Mouse (Mus musculus) testis, adult 2 months (tissue): Measurements from ENCODE around the gene Glipr2.

Experiments
- CTCF ChIP-seq: fragments of 200-500 bp; IDR thresholded peaks from 2 replicates; pipeline ENCODE4 v1.5.1; 2012; ENCODE audit warnings: low read depth, mild to moderate bottlenecking, inconsistent platforms, low read length, moderate library complexity; ENCODE audit not compliant: control insufficient read depth, insufficient read depth, insufficient replicate concordance
- POLR2A ChIP-seq: fragments of 200-500 bp; IDR thresholded peaks from 2 replicates; pipeline ENCODE4 v1.6.1; 2012; ENCODE audit warnings: low read depth, mild to moderate bottlenecking, inconsistent platforms, low read length, moderate library complexity; ENCODE audit not compliant: control insufficient read depth

GRCm38 (mm10) chr4:43931877-43932276 lies 25.3 kb upstream of the Glipr2 start:
- TF ChIP-seq POLR2A = no peak
- TF ChIP-seq CTCF = no peak
